Mouse (Mus musculus) adrenal gland, adult 2 months (tissue): ENCODE results near the gene Fzd4. TPM values are rescaled to one million over a fixed set of nuclear protein-coding genes. Genes with fewer than 3 reads are reported as not detected.

Source experiments
- DNase-seq: peaks from one replicate; pipeline ENCODE4 v3.0.0; 2021
- long read RNA-seq: library from polyadenylated mRNA; stranded (forward); transcript quantifications from one replicate; pipeline ENCODE4 v2.0.0, GENCODE M21; 2021
- polyA plus RNA-seq: library from polyadenylated mRNA; depleted of rRNA; stranded (reverse); fragments of >200 nt; gene quantifications from 2 replicates; pipeline ENCODE4 v1.2.3, GENCODE M21; 2012; rRNA removed
- total RNA-seq, 2 experiments: library from RNA; stranded (reverse); gene quantifications; 2 replicates each; pipeline ENCODE4 v1.2.3; 2021

Fzd4 gene
- 10 to 100 TPM; 27.9 to 33.3 TPM for total RNA-seq
- 12.7 and 13.4 TPM in 2 replicates for polyA plus RNA-seq
- long read RNA-seq, full-length matches to known transcripts, result 10 of 12 reads
- long read RNA-seq, partial matches to known transcripts, result 1 of 12 reads
- long read RNA-seq, other reads (novel, unspliced or antisense), result 1 of 12 reads

- DNase-seq, result peak; percentile 98
Measured at GRCm38 (mm10) chr7:89404081-89404733, at the start of gene Fzd4, which contains the start of gene Tmem135. Gene Fzd4, plus strand, starts transcription at chr7:89404355. Gene Tmem135, minus strand, starts transcription at chr7:89404222.

- DNase-seq, result peak; percentile 13
Measured at GRCm38 (mm10) chr7:89355519-89356255, 48.5 kb upstream of the Fzd4 start.

GRCm38 (mm10) chr7:89356307-89356706 is 47.8 kb upstream of the Fzd4 start:
- DNase-seq, result no peak

GRCm38 (mm10) chr7:89363975-89364374 is 40.2 kb upstream of the Fzd4 start:
- DNase-seq, result no peak

GRCm38 (mm10) chr7:89365135-89365880 is 38.8 kb upstream of the Fzd4 start:
- no peak for DNase-seq

GRCm38 (mm10) chr7:89367643-89368042 is 36.5 kb upstream of the Fzd4 start:
- no peak for DNase-seq

- no peak for DNase-seq
Measured at GRCm38 (mm10) chr7:89370086-89370485, 34.1 kb upstream of the Fzd4 start.

- peak; percentile 58 for DNase-seq
Measured at GRCm38 (mm10) chr7:89370917-89371316, 33.2 kb upstream of the Fzd4 start.

- no peak for DNase-seq
Measured at GRCm38 (mm10) chr7:89371623-89372295, 32.4 kb upstream of the Fzd4 start.

- DNase-seq, result peak; percentile 50
Measured at GRCm38 (mm10) chr7:89380935-89381705, 23.0 kb upstream of the Fzd4 start.

GRCm38 (mm10) chr7:89382892-89383291 is 21.3 kb upstream of the Fzd4 start:
- no peak for DNase-seq

GRCm38 (mm10) chr7:89388981-89389380 is 15.2 kb upstream of the Fzd4 start:
- no peak for DNase-seq

GRCm38 (mm10) chr7:89390660-89391059 is 13.5 kb upstream of the Fzd4 start:
- peak; percentile 75 for DNase-seq

GRCm38 (mm10) chr7:89391281-89391680 is 12.9 kb upstream of the Fzd4 start:
- no peak for DNase-seq

GRCm38 (mm10) chr7:89391831-89392230 is 12.3 kb upstream of the Fzd4 start:
- DNase-seq, result peak; percentile 41

GRCm38 (mm10) chr7:89392388-89392787 is 11.8 kb upstream of the Fzd4 start:
- peak; percentile 61 for DNase-seq

GRCm38 (mm10) chr7:89392825-89393224 is 11.3 kb upstream of the Fzd4 start:
- DNase-seq, result no peak

- no peak for DNase-seq
Measured at GRCm38 (mm10) chr7:89395399-89395798, 8.8 kb upstream of the Fzd4 start.

- DNase-seq, result no peak
Measured at GRCm38 (mm10) chr7:89396386-89396785, 7.8 kb upstream of the Fzd4 start.

GRCm38 (mm10) chr7:89397837-89398534 is 6.2 kb upstream of the Fzd4 start:
- DNase-seq, result no peak
